Mouse (Mus musculus) pancreas, adult 10 weeks (tissue): ENCODE results near the gene Arhgap40. TPM values are rescaled to one million over a fixed set of nuclear protein-coding genes. Genes with fewer than 3 reads are reported as not detected.

Experiments used
- polyA plus RNA-seq: library from polyadenylated mRNA; stranded (reverse); fragments of 350-450 nt; fragmentation: Illumina TruSeq; extraction: RNeasy Lipid Tissue Mini Kit (QIAGEN cat#74804); gene quantifications from one replicate; pipeline ENCODE4 v1.2.3, GENCODE M21; 2015; ENCODE audit warnings: low read depth, low replicate concordance; ENCODE audit not compliant: insufficient read depth

Arhgap40 gene
- not detected for polyA plus RNA-seq

GRCm38 (mm10) chr2:158512528-158512927 lies at the start of gene Arhgap40:
TSS of gene Arhgap40 (plus strand) at chr2:158512796.

GRCm38 (mm10) chr2:158501836-158502812 lies 10.5 kb upstream of the Arhgap40 start, which contains the start of gene Adig:
TSS of gene Adig (plus strand) at chr2:158502612.

Other genes starting within 250 kb of the Arhgap40 start
- gene Lbp, start 206.3 kb upstream of the Arhgap40 start, polyA plus RNA-seq: 6.0 TPM
- 2.1 TPM for gene Snhg11, start 137.2 kb upstream of the Arhgap40 start, polyA plus RNA-seq
- 8.0 TPM for gene Ralgapb, start 102.9 kb upstream of the Arhgap40 start, polyA plus RNA-seq
- 5.5 TPM for gene Adig, start 10.2 kb upstream of the Arhgap40 start, polyA plus RNA-seq
- gene Slc32a1, start 98.0 kb downstream of the Arhgap40 start, polyA plus RNA-seq: not detected
- 3.2 TPM for gene Actr5, start 112.1 kb downstream of the Arhgap40 start, polyA plus RNA-seq
- 2.5 TPM for gene Ppp1r16b, start 152.6 kb downstream of the Arhgap40 start, polyA plus RNA-seq